ENCODE assay signal across 12 mouse cellular contexts in genomic region chr3:41497771-41498170, GRCm38 (mm10).
"Had no signal": no experiment of that assay in that cellular context is flagged by ENCODE, and none has a peak within 500 bp of the region (broad histone marks: within the 10 kb centered on the region; RNA-seq: fewer than 3 reads in every experiment).

No protein-coding gene starts in this region.

- H3K4me3 ChIP-seq: limb, embryonic 15.5 days; liver, embryonic 15.5 days; midbrain, embryonic 10.5 days; myocyte had no signal

- H3K4me1 ChIP-seq: limb, embryonic 15.5 days; liver, embryonic 15.5 days; midbrain, embryonic 10.5 days had no signal

- DNase-seq: kidney, postnatal 36 days; layer of hippocampus, adult 9-11 months; layer of hippocampus, postnatal 36 days; lung, embryonic 14.5 days; lung, postnatal 4 days; midbrain, embryonic 14.5 days; thymus, postnatal 4 days had no signal

- H3K9ac ChIP-seq: limb, embryonic 15.5 days; liver, embryonic 15.5 days; lung, embryonic 14.5 days had no signal

- H3K9me3 ChIP-seq: limb, embryonic 15.5 days; liver, embryonic 15.5 days; midbrain, embryonic 10.5 days had no signal

- H3K36me3 ChIP-seq: limb, embryonic 15.5 days; liver, embryonic 15.5 days; midbrain, embryonic 10.5 days had no signal

- H3K27me3 ChIP-seq: limb, embryonic 15.5 days; liver, embryonic 15.5 days had no signal

- H3K27ac ChIP-seq: limb, embryonic 15.5 days; liver, embryonic 15.5 days; midbrain, embryonic 10.5 days; stomach, postnatal 0 days had no signal

- H3K4me2 ChIP-seq: limb, embryonic 15.5 days; lung, embryonic 14.5 days had no signal
